Mouse (Mus musculus) gastrocnemius, adult 2 months (tissue): Measurements from ENCODE around the gene Pphln1. TPM values are rescaled to one million over a fixed set of nuclear protein-coding genes. Genes with fewer than 3 reads are reported as not detected.

Experiments used
- DNase-seq: peaks from one replicate; pipeline ENCODE4 v3.0.0; 2022
- H3K27ac ChIP-seq: fragments of 200-600 bp; 2 replicates; pipeline ENCODE4 v1.8.1; 2022; ENCODE audit warnings: mild to moderate bottlenecking
- H3K4me3 ChIP-seq: fragments of 200-600 bp; 2 replicates; pipeline ENCODE4 v1.8.1; 2022; ENCODE audit warnings: mild to moderate bottlenecking, moderate library complexity
- CTCF ChIP-seq: fragments of 200-600 bp; IDR thresholded peaks from 2 replicates; pipeline ENCODE4 v1.8.1; 2022; ENCODE audit warnings: antibody characterized with exemption, mild to moderate bottlenecking, moderate library complexity
- intact Hi-C: fragments of 180-260 bp; cut with DNase I; formaldehyde crosslinking; loops from one replicate; pipeline ENCODE4 v1.15.1; 2025
- total RNA-seq, 2 experiments: library from RNA; stranded (reverse); gene quantifications; 2 replicates each; pipeline ENCODE4 v1.2.3; 2021

Pphln1 gene
- total RNA-seq, 2 experiments from 2014 or later, result 14.2 to 14.8 TPM

GRCm38 (mm10) chr15:93518143-93518902 lies 120.2 kb downstream of the Pphln1 start:
- peak; percentile 34 for DNase-seq

GRCm38 (mm10) chr15:93518941-93519835 lies 121.0 kb downstream of the Pphln1 start:
- peak; percentile 94 for TF ChIP-seq CTCF
- Histone ChIP-seq H3K4me3 (peak overlapping the region; percentile 94), H3K27ac (peak overlapping the region; percentile 88)
- intact Hi-C loops, result loop anchor here (1.0 kb wide), 1 partner anchor 57 kb away; no protein-coding TSS in a partner anchor
- peak; percentile 92 for DNase-seq

More at GRCm38 (mm10) chr15:93518143-93518902, 120.2 kb downstream of the Pphln1 start:
- Histone ChIP-seq H3K27ac (peak overlapping the region; percentile 88), H3K4me3 (peak overlapping the region; percentile 94)
- TF ChIP-seq CTCF, result no peak
- intact Hi-C loops, result loop anchor here (1.0 kb wide), 1 partner anchor 58 kb away; no protein-coding TSS in a partner anchor

GRCm38 (mm10) chr15:93519836-93520826 lies 122.0 kb downstream of the Pphln1 start:
- intact Hi-C loops, result no loop called here
- no peak for TF ChIP-seq CTCF
- Histone ChIP-seq H3K27ac (peak overlapping the region; percentile 88), H3K4me3 (peak overlapping the region; percentile 94)
- DNase-seq, result no peak

GRCm38 (mm10) chr15:93521088-93521786 lies 123.1 kb downstream of the Pphln1 start:
- H3K27ac ChIP-seq, result peak overlapping the region; percentile 88
- DNase-seq, result no peak
- TF ChIP-seq CTCF, result no peak
- no peak overlapping the region for H3K4me3 ChIP-seq
- intact Hi-C loops, result no loop called here

- intact Hi-C loops, result no loop called here
- Histone ChIP-seq H3K27ac (no peak overlapping the region), H3K4me3 (no peak overlapping the region)
- DNase-seq, result no peak
- no peak for TF ChIP-seq CTCF
Observed at GRCm38 (mm10) chr15:93521787-93522180, 123.6 kb downstream of the Pphln1 start.

- DNase-seq, result no peak
- no peak overlapping the region for H3K4me3 ChIP-seq
- no peak for TF ChIP-seq CTCF
- no peak overlapping the region for H3K27ac ChIP-seq
- intact Hi-C loops, result no loop called here
Observed at GRCm38 (mm10) chr15:93525305-93525917, 127.3 kb downstream of the Pphln1 start.

- TF ChIP-seq CTCF, result no peak
- no peak for DNase-seq
- intact Hi-C loops, result no loop called here
- Histone ChIP-seq H3K27ac (peak overlapping the region; percentile 35; the same call in 1 of the 2 replicates), H3K4me3 (no peak overlapping the region)
Observed at GRCm38 (mm10) chr15:93529831-93530702, 131.9 kb downstream of the Pphln1 start.

- TF ChIP-seq CTCF, result no peak
- Histone ChIP-seq H3K27ac (peak overlapping the region; percentile 35; the same call in 1 of the 2 replicates), H3K4me3 (no peak overlapping the region)
- DNase-seq, result no peak
- intact Hi-C loops, result no loop called here
Observed at GRCm38 (mm10) chr15:93530703-93531032, 132.5 kb downstream of the Pphln1 start.

GRCm38 (mm10) chr15:93536191-93536590 lies 138.0 kb downstream of the Pphln1 start:
- intact Hi-C loops, result no loop called here
- TF ChIP-seq CTCF, result no peak
- no peak overlapping the region for H3K4me3 ChIP-seq
- no peak for DNase-seq
- H3K27ac ChIP-seq, result no peak overlapping the region

- H3K4me3 ChIP-seq, result no peak overlapping the region; the same call in 1 of the 2 replicates
- 0 out of 2 replicates have a peak overlapping the region, but pooled peaks have one; percentile 16 for H3K27ac ChIP-seq
- no peak for TF ChIP-seq CTCF
- no peak for DNase-seq
- intact Hi-C loops, result no loop called here
Observed at GRCm38 (mm10) chr15:93537745-93538144, 139.6 kb downstream of the Pphln1 start.
